Mouse (Mus musculus) liver, postnatal 0 days (tissue): Measurements from ENCODE around the gene Ccnd3.

Experiments used
- CTCF ChIP-seq: sonication (generic); IDR thresholded peaks from 2 replicates; pipeline ENCODE4 v1.5.1; 2016; ENCODE audit warnings: antibody characterized with exemption, low read depth
- EP300 ChIP-seq: IDR thresholded peaks from 2 replicates; pipeline ENCODE4 v1.6.1; 2016; ENCODE audit warnings: antibody characterized with exemption, low read depth, mild to moderate bottlenecking

- TF ChIP-seq CTCF (no peak), EP300 (no peak)
These were observed 12.1 kb upstream of the Ccnd3 start for GRCm38 (mm10) chr17:47492731-47493130.
